Mouse (Mus musculus) liver, embryonic 12.5 days (tissue): Measurements from ENCODE around the gene Rnasel. TPM values are rescaled to one million over a fixed set of nuclear protein-coding genes. Genes with fewer than 3 reads are reported as not detected.
"Not testable (repeated sequence)": the region's sequence is repeated elsewhere in the genome, so short reads cannot be mapped to it uniquely, and the experiment has no call there.

Source experiments
- ATAC-seq: fragments of 200-750 bp; cut with Nextera tagmentation; 2 replicates; pipeline ENCODE4 v1.8.0; 2017; ENCODE audit warnings: moderate number of reproducible peaks, mild to moderate bottlenecking, moderate library complexity
- H3K27ac ChIP-seq: fragments of 300-500 bp; sonication (generic); 2 replicates; pipeline ENCODE4 v1.5.1; 2016; ENCODE audit warnings: mild to moderate bottlenecking
- H3K27me3 ChIP-seq: fragments of 300-500 bp; sonication (generic); replicated peaks from 2 replicates; pipeline ENCODE4 v1.6.1; 2016; ENCODE audit warnings: mild to moderate bottlenecking, moderate library complexity
- H3K36me3 ChIP-seq: fragments of 300-500 bp; sonication (generic); 2 replicates; pipeline ENCODE4 v1.6.1; 2016; ENCODE audit warnings: mild to moderate bottlenecking, moderate library complexity
- H3K4me1 ChIP-seq: fragments of 300-500 bp; sonication (generic); 2 replicates; pipeline ENCODE4 v1.6.1; 2016
- H3K4me2 ChIP-seq: fragments of 300-500 bp; sonication (generic); 2 replicates; pipeline ENCODE4 v1.6.1; 2016; ENCODE audit warnings: mild to moderate bottlenecking, moderate library complexity
- H3K4me3 ChIP-seq: fragments of 300-500 bp; sonication (generic); 2 replicates; pipeline ENCODE4 v1.5.1; 2016; ENCODE audit warnings: mild to moderate bottlenecking, moderate library complexity
- H3K9ac ChIP-seq: fragments of 300-500 bp; sonication (generic); 2 replicates; pipeline ENCODE4 v1.6.1; 2016; ENCODE audit warnings: mild to moderate bottlenecking, moderate library complexity
- H3K9me3 ChIP-seq: fragments of 300-500 bp; sonication (generic); replicated peaks from 2 replicates; pipeline ENCODE4 v1.6.1; 2016; ENCODE audit warnings: mild to moderate bottlenecking, moderate library complexity
- WGBS: fragments of 180-500 bp; shearing (Covaris S2); methylation state at CpG from one replicate; pipeline ENCODE4 v1.1.7; 2016; ENCODE audit not compliant: insufficient replicate concordance; 5-methylcytosine and 5-hydroxymethylcytosine counted together
- polyA plus RNA-seq: library from polyadenylated mRNA; unstranded; fragments of >200 nt; fragmentation: Nextera tagmentation; extraction: Ambion mirVana; gene quantifications from 2 replicates; pipeline ENCODE4 v1.2.1, GENCODE M21; 2016

Gene Rnasel
- polyA plus RNA-seq, 1 experiment from 2014 or later: 10.4 TPM

GRCm38 (mm10) chr1:153751763-153752301 lies 2.6 kb downstream of the Rnasel start:
- Histone ChIP-seq H3K4me2 (peak overlapping the region; percentile 79), H3K4me3 (peak overlapping the region; percentile 59), H3K4me1 (peaks cover 57% of the 10 kb centered on the region), H3K9ac (peak overlapping the region; percentile 71), H3K27ac (peak overlapping the region; percentile 73), H3K9me3 (no peaks in the 10 kb centered on the region), H3K36me3 (peaks cover 6% of the 10 kb centered on the region; the same call in 1 of the 2 replicates), H3K27me3 (no peaks in the 10 kb centered on the region)
- ATAC-seq: peak; percentile 70
- WGBS: 15% methylated on average over 13 of the region's 13 CpGs

DNA sequence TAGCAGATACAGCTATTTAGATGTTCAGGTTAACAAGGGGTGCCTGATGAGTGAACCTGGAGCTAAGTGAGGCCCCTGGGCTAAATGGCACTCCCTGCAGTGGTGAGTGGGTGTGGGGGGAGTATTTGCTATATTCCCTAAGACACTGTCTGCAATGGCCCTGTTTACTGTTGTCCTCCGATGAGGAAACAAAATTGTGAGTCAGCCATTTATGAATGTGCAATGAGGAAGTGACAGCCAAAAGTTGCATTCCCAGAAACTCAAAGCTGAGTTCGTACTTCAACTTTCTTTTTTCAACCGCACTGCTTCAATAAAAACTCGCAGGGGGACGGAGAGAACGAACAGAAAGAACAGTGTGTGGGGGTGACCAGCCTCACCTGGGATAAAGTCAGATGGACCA lies 3.3 kb downstream of the Rnasel start:
- 53% methylated on average over 6 of the region's 6 CpGs for WGBS
- peak overlapping the region; percentile 71 for H3K9ac ChIP-seq
- peaks cover 52% of the 10 kb centered on the region for H3K4me1 ChIP-seq
- ATAC-seq: no peak
- H3K4me2 ChIP-seq: peak overlapping the region; percentile 79
- no peaks in the 10 kb centered on the region for H3K27me3 ChIP-seq
- no peaks in the 10 kb centered on the region for H3K9me3 ChIP-seq
- H3K27ac ChIP-seq: peak overlapping the region; percentile 73
- H3K36me3 ChIP-seq: peaks cover 6% of the 10 kb centered on the region; the same call in 1 of the 2 replicates
- H3K4me3 ChIP-seq: peak overlapping the region; percentile 59

DNA sequence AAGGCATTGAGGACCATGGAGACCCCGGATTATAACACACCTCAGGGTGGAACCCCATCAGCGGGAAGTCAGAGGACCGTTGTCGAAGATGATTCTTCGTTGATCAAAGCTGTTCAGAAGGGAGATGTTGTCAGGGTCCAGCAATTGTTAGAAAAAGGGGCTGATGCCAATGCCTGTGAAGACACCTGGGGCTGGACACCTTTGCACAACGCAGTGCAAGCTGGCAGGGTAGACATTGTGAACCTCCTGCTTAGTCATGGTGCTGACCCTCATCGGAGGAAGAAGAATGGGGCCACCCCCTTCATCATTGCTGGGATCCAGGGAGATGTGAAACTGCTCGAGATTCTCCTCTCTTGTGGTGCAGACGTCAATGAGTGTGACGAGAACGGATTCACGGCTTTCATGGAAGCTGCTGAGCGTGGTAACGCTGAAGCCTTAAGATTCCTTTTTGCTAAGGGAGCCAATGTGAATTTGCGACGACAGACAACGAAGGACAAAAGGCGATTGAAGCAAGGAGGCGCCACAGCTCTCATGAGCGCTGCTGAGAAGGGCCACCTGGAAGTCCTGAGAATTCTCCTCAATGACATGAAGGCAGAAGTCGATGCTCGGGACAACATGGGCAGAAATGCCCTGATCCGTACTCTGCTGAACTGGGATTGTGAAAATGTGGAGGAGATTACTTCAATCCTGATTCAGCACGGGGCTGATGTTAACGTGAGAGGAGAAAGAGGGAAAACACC lies 4.7 kb downstream of the Rnasel start:
- Histone ChIP-seq H3K4me2 (no peak overlapping the region), H3K27ac (no peak overlapping the region), H3K9me3 (no peaks in the 10 kb centered on the region), H3K9ac (no peak overlapping the region), H3K36me3 (peaks cover 13% of the 10 kb centered on the region; the same call in 1 of the 2 replicates), H3K4me3 (no peak overlapping the region), H3K4me1 (peaks cover 40% of the 10 kb centered on the region), H3K27me3 (no peaks in the 10 kb centered on the region)
- WGBS: 67% methylated on average over 25 of the region's 25 CpGs
- ATAC-seq: no peak

DNA sequence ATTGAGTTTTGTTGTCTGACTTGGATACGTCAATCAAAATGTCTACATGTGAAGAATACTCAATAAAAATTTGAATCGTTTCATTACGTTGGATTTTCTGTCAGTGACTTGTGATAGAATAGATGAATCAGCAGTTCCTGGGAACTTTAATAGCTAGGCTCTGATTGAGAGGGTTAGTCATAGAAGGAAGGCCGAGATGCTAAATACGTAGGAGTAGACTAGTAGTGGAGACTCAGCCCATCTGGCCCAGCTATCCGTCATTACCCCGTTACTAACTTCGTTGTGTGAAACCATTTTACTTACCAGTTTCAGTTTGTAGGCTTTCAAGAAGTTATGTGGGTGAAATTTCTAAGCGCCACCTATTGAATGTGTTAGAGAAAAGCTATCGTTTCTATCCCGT lies 14.9 kb downstream of the Rnasel start:
- H3K27me3 ChIP-seq: no peaks in the 10 kb centered on the region
- no peak overlapping the region for H3K4me3 ChIP-seq
- no peak overlapping the region for H3K27ac ChIP-seq
- no peaks in the 10 kb centered on the region for H3K9me3 ChIP-seq
- H3K36me3 ChIP-seq: peaks cover 30% of the 10 kb centered on the region
- no peak for ATAC-seq
- no peak overlapping the region for H3K9ac ChIP-seq
- peaks cover 1% of the 10 kb centered on the region for H3K4me1 ChIP-seq
- 79% methylated on average over 11 of the region's 11 CpGs for WGBS
- no peak overlapping the region for H3K4me2 ChIP-seq

DNA sequence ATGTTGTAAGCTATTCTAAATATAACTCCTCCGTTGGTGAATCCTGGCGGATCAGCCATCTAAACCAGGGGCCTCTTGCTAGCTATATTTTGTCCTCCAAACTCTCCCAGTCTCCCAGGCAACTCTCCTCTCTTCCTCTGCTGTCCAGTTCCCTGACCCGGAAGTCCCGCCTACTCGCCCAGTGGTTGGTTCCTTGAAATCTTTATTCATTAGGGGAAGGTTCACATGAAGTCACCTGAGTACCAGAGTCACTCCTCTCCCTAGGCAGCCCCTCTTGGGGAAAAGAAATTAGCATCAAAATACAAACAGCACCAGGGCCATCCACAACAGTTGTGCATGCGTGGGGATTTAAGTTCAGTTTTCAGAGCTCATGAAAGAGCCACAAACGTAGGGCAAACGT lies 17.1 kb downstream of the Rnasel start:
- Histone ChIP-seq H3K4me1 (peaks cover 11% of the 10 kb centered on the region), H3K4me2 (no peak overlapping the region), H3K4me3 (no peak overlapping the region), H3K9me3 (no peaks in the 10 kb centered on the region), H3K36me3 (peaks cover 9% of the 10 kb centered on the region), H3K9ac (no peak overlapping the region), H3K27ac (no peak overlapping the region), H3K27me3 (no peaks in the 10 kb centered on the region)
- ATAC-seq: no peak
- WGBS: 53% methylated on average over 8 of the region's 8 CpGs

DNA sequence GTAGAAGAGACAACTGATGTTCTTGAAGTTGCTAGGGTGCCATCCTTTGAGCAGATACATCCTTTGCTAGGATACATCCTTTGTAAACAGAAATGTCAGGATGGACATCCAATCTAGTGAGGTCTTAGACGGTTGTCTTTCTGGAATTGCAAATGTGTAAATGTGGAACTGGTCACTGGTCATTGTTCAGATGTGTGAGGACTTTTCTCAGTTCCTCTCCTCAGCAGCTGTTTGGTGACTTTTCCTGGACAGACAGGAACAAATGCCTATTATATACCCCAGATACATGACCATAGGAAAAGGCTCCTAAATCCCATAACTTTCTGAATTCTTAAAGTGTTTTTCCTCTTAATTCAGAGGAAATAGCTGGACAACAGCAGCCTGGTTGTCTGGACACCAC lies 18.1 kb downstream of the Rnasel start:
- Histone ChIP-seq H3K27me3 (no peaks in the 10 kb centered on the region), H3K4me1 (peaks cover 11% of the 10 kb centered on the region), H3K27ac (no peak overlapping the region), H3K9ac (no peak overlapping the region), H3K4me3 (no peak overlapping the region), H3K9me3 (no peaks in the 10 kb centered on the region), H3K4me2 (no peak overlapping the region), H3K36me3 (peaks cover 3% of the 10 kb centered on the region; the same call in 1 of the 2 replicates)
- no peak for ATAC-seq
- 67% methylated on average over 1 of the region's 1 CpGs for WGBS

DNA sequence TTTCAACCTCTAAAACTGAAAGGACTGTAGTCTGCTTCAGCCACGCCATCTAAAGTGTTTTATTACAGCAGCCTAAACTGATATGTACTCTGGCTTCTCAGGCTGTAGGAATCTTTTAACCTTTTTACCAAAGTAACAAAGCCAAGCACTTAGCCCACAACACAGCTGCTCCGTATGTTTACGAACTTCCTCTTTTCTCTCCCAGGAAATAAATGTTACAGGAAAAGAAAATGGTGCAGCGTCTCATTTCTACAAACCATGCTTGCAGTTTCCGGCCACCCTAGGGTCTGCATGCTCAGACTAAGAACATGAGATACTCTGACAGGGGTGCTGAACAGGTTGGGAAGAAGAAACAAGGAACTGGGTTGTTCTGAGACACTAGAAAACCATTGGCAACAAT lies 19.2 kb downstream of the Rnasel start:
- no peak for ATAC-seq
- Histone ChIP-seq H3K4me2 (no peak overlapping the region), H3K27ac (no peak overlapping the region), H3K9ac (no peak overlapping the region), H3K36me3 (no peaks in the 10 kb centered on the region), H3K4me1 (peaks cover 11% of the 10 kb centered on the region), H3K27me3 (no peaks in the 10 kb centered on the region), H3K9me3 (no peaks in the 10 kb centered on the region), H3K4me3 (no peak overlapping the region)
- 43% methylated on average over 5 of the region's 5 CpGs for WGBS

DNA sequence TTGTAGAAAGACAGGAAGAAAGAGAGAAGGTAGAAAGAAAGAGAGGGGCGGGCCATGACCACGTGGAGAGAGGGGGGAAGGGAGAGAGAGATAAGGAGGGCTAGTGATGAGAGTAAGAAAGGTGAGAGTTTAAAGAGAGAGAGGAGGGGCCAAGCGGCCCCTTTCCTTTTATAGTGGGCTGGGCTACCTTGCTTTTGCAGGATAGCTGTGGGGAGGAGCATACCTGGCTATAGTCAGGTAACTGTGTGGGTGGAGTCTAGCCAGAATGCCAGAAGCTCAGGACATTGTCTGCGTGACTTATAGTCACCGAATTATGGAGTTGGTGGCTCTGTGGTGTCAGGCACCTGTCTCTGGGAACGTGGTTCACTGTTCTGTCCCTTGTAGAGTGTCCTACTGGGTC lies 20.3 kb downstream of the Rnasel start:
- not testable (repeated sequence) for ATAC-seq, H3K9ac ChIP-seq, H3K9me3 ChIP-seq, H3K4me3 ChIP-seq, H3K36me3 ChIP-seq, H3K27me3 ChIP-seq, H3K4me2 ChIP-seq
- 56% methylated on average over 6 of the region's 6 CpGs for WGBS
- peaks cover 11% of the 10 kb centered on the region for H3K4me1 ChIP-seq
- H3K27ac ChIP-seq: peak overlapping the region; percentile 59

GRCm38 (mm10) chr1:153769998-153770775 lies 21.0 kb downstream of the Rnasel start:
- no peak overlapping the region for H3K4me3 ChIP-seq
- H3K9me3 ChIP-seq: no peaks in the 10 kb centered on the region
- no peak overlapping the region for H3K4me2 ChIP-seq
- H3K9ac ChIP-seq: no peak overlapping the region
- H3K36me3 ChIP-seq: no peaks in the 10 kb centered on the region
- ATAC-seq: peak; percentile 38; the same call in 1 of the 2 replicates
- no peaks in the 10 kb centered on the region for H3K27me3 ChIP-seq
- peaks cover 11% of the 10 kb centered on the region for H3K4me1 ChIP-seq
- peak overlapping the region; percentile 59 for H3K27ac ChIP-seq
- 65% methylated on average over 10 of the region's 10 CpGs for WGBS

DNA sequence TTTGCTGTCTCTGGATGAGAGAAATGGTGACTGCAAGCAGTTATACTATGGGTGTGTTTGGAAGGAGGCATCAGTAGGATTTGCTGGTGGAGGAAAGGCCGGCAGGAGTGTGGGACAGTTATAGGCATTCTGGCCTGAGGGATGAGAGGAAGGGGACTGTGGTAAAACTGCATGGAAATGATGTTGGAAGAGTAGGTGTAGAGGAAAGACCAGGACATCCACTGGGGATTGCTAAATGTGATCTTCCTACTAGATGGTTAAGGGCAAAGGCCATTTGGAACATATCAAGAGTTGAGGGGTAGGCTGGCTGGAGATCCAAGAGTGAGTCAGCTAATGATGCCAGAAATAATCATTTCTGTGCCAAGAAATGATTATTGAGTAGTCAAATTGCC lies 21.5 kb downstream of the Rnasel start:
- 77% methylated on average over 1 of the region's 1 CpGs for WGBS
- peaks cover 11% of the 10 kb centered on the region for H3K4me1 ChIP-seq
- H3K9me3 ChIP-seq: no peaks in the 10 kb centered on the region
- no peaks in the 10 kb centered on the region for H3K27me3 ChIP-seq
- ATAC-seq: no peak
- no peak overlapping the region for H3K4me2 ChIP-seq
- H3K4me3 ChIP-seq: no peak overlapping the region
- H3K27ac ChIP-seq: no peak overlapping the region
- H3K9ac ChIP-seq: no peak overlapping the region
- no peaks in the 10 kb centered on the region for H3K36me3 ChIP-seq

DNA sequence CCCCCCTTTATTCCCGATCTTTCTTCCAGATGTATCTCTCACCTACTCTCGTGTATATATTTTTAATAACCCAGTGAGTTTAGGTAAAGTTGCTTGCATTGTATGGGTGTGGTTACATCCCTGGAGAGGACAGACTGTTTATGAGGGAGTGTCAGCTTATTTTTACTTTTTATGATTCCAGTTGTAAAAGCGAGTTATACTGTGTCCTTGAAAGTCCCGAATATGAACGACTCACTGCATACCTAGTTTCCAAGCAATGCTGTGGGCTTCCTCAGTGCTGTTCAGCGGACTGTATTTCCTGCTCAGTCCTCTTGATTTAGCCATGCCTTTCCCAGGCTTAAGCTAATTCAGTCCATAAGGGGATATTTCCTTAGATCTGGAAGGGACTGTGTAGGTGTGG lies 25.9 kb downstream of the Rnasel start:
- Histone ChIP-seq H3K4me3 (no peak overlapping the region), H3K4me1 (no peaks in the 10 kb centered on the region), H3K27ac (no peak overlapping the region), H3K36me3 (no peaks in the 10 kb centered on the region), H3K27me3 (no peaks in the 10 kb centered on the region), H3K9ac (no peak overlapping the region), H3K9me3 (no peaks in the 10 kb centered on the region), H3K4me2 (no peak overlapping the region)
- ATAC-seq: no peak
- 72% methylated on average over 6 of the region's 6 CpGs for WGBS

DNA sequence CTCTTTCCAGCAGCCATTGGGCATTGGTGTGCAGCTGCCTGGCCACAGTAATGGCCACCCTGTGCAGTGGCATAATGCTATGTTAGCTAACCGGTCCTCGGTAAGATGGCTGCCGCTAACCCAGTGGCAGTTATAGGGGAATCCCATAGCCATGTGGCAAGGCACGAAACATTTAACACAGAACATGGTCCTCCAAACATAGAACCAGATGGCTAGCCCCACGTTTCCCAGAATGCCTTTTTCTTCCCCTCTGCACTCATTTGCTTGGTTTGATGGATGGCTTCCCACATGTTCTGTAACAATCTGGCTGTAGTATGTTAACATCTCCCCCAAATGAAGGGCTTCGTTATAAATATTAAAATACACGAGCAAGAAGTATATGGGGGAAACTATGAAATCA lies 27.0 kb downstream of the Rnasel start:
- Histone ChIP-seq H3K9ac (no peak overlapping the region), H3K4me3 (no peak overlapping the region), H3K36me3 (no peaks in the 10 kb centered on the region), H3K9me3 (no peaks in the 10 kb centered on the region), H3K4me2 (no peak overlapping the region), H3K4me1 (no peaks in the 10 kb centered on the region), H3K27me3 (no peaks in the 10 kb centered on the region), H3K27ac (no peak overlapping the region)
- no peak for ATAC-seq
- 79% methylated on average over 7 of the region's 7 CpGs for WGBS
